Mouse (Mus musculus) embryonic fibroblast, embryonic 13.5 days (primary cell): Measurements from ENCODE around the gene Uba7.

Experiments used
- CTCF ChIP-seq: IDR thresholded peaks from 2 replicates; pipeline ENCODE4 v1.5.1; 2011; ENCODE audit warnings: mild to moderate bottlenecking, control low read depth, low read length, moderate library complexity, borderline replicate concordance; ENCODE audit not compliant: insufficient read depth
- POLR2A ChIP-seq: IDR thresholded peaks from 2 replicates; pipeline ENCODE4 v1.6.1; 2011; ENCODE audit warnings: low read depth, mild to moderate bottlenecking, control low read depth, low read length, moderate library complexity

- TF ChIP-seq CTCF (no peak), POLR2A (no peak)
These were observed 12.4 kb upstream of the Uba7 start for GRCm38 (mm10) chr9:107962916-107963315.
